Mouse (Mus musculus) hindbrain, embryonic 14.5 days (tissue): ENCODE results near the gene Sacs. TPM values are rescaled to one million over a fixed set of nuclear protein-coding genes. Genes with fewer than 3 reads are reported as not detected.
A peak's percentile ranks its signal among the peaks of the same experiment; 100 is the strongest.

ENCODE experiments used
- ATAC-seq: fragments of 200-750 bp; cut with Nextera tagmentation; 2 replicates; pipeline ENCODE4 v1.8.0; 2017; ENCODE audit warnings: moderate number of reproducible peaks, mild to moderate bottlenecking, moderate TSS enrichment, moderate library complexity; ENCODE audit not compliant: low FRiP score
- DNase-seq: peaks from one replicate; pipeline ENCODE4 v3.0.0-alpha.2; 2015; ENCODE audit warnings: low spot score
- H3K27ac ChIP-seq: fragments of 300-500 bp; sonication (generic); 2 replicates; pipeline ENCODE4 v1.5.1; 2014; ENCODE audit warnings: mild to moderate bottlenecking, moderate library complexity
- H3K27me3 ChIP-seq: fragments of 300-500 bp; sonication (generic); 2 replicates; pipeline ENCODE4 v1.6.1; 2014; ENCODE audit warnings: mild to moderate bottlenecking, low read length, mixed read lengths; ENCODE audit not compliant: control insufficient read depth, insufficient read depth
- H3K36me3 ChIP-seq: fragments of 300-500 bp; sonication (generic); replicated peaks from 2 replicates; pipeline ENCODE4 v1.6.1; 2014; ENCODE audit not compliant: control insufficient read depth, insufficient read depth
- H3K4me1 ChIP-seq: fragments of 300-500 bp; sonication (generic); replicated peaks from 2 replicates; pipeline ENCODE4 v1.6.1; 2014; ENCODE audit warnings: antibody characterized with exemption, low read length, mixed read lengths; ENCODE audit not compliant: control insufficient read depth, insufficient read depth
- H3K4me2 ChIP-seq: fragments of 300-500 bp; sonication (generic); replicated peaks from 2 replicates; pipeline ENCODE4 v1.6.1; 2014; ENCODE audit warnings: mild to moderate bottlenecking, moderate library complexity
- H3K4me3 ChIP-seq: fragments of 300-500 bp; sonication (generic); replicated peaks from 2 replicates; pipeline ENCODE4 v1.5.1; 2014; ENCODE audit warnings: mild to moderate bottlenecking, low read length
- H3K9ac ChIP-seq: fragments of 300-500 bp; sonication (generic); 2 replicates; pipeline ENCODE4 v1.6.1; 2014
- H3K9me3 ChIP-seq: fragments of 300-500 bp; sonication (generic); 2 replicates; pipeline ENCODE4 v1.6.1; 2016; ENCODE audit warnings: low read length; ENCODE audit not compliant: control insufficient read depth
- WGBS: fragments of 180-500 bp; shearing (Covaris S2); extraction: QIAGEN DNeasy Blood & Tissue Kit; methylation state at CpG from one replicate; pipeline ENCODE4 v1.1.7; 2014; 5-methylcytosine and 5-hydroxymethylcytosine counted together
- polyA plus RNA-seq: library from polyadenylated mRNA; unstranded; fragments of >200 nt; fragmentation: Nextera tagmentation; extraction: Ambion mirVana; gene quantifications from 2 replicates; pipeline ENCODE4 v1.2.1, GENCODE M21; 2014

Gene Sacs
- polyA plus RNA-seq, 1 experiment from 2014 or later: 12.6 TPM

- H3K4me1 ChIP-seq: no peaks in the 10 kb centered on the region
- no peak overlapping the region for H3K27ac ChIP-seq
- peaks cover 8% of the 10 kb centered on the region for H3K9me3 ChIP-seq
- DNase-seq: no peak
- 80% methylated on average over 3 of the region's 3 CpGs for WGBS
- H3K4me2 ChIP-seq: no peak overlapping the region
- no peaks in the 10 kb centered on the region for H3K36me3 ChIP-seq
- no peak overlapping the region for H3K9ac ChIP-seq
- no peak for ATAC-seq
- no peak overlapping the region for H3K4me3 ChIP-seq
- H3K27me3 ChIP-seq: no peaks in the 10 kb centered on the region
Observed at GRCm38 (mm10) chr14:61246444-61246843, 108.2 kb downstream of the Sacs start.

GRCm38 (mm10) chr14:61252596-61253388 lies 114.5 kb downstream of the Sacs start:
- Histone ChIP-seq H3K9ac (no peak overlapping the region), H3K27ac (no peak overlapping the region), H3K27me3 (no peaks in the 10 kb centered on the region), H3K4me1 (no peaks in the 10 kb centered on the region), H3K9me3 (peaks cover 7% of the 10 kb centered on the region), H3K4me3 (no peak overlapping the region), H3K36me3 (no peaks in the 10 kb centered on the region), H3K4me2 (no peak overlapping the region)
- ATAC-seq (no peak), DNase-seq (no peak)
- 90% methylated on average over 15 of the region's 15 CpGs for WGBS

- H3K9ac ChIP-seq: no peak within 1 kb of the TSS
- H3K9me3 ChIP-seq: no peaks in the 10 kb centered on the region
- H3K36me3 ChIP-seq: no peaks in the 10 kb centered on the region
- H3K4me1 ChIP-seq: no peaks in the 10 kb centered on the region
- no peaks in the 10 kb centered on the region for H3K27me3 ChIP-seq
- H3K27ac ChIP-seq: no peak within 1 kb of the TSS
- no peak within 1 kb of the TSS for H3K4me2 ChIP-seq
- H3K4me3 ChIP-seq: no peak within 1 kb of the TSS
- DNase-seq (no peak), ATAC-seq (no peak)
- 71% methylated on average over 11 of the region's 11 CpGs for WGBS
Observed at GRCm38 (mm10) chr14:61258352-61258751, 120.1 kb downstream of the Sacs start, which contains the start of gene Sgcg. TSS of gene Sgcg (minus strand) at chr14:61258490.

- no peak overlapping the region for H3K27ac ChIP-seq
- no peaks in the 10 kb centered on the region for H3K27me3 ChIP-seq
- no peaks in the 10 kb centered on the region for H3K36me3 ChIP-seq
- H3K9me3 ChIP-seq: no peaks in the 10 kb centered on the region
- DNase-seq: no peak
- H3K4me1 ChIP-seq: no peaks in the 10 kb centered on the region
- 73% methylated on average over 3 of the region's 3 CpGs for WGBS
- ATAC-seq: no peak
- no peak overlapping the region for H3K4me2 ChIP-seq
- no peak overlapping the region for H3K4me3 ChIP-seq
- H3K9ac ChIP-seq: no peak overlapping the region
Observed at GRCm38 (mm10) chr14:61259084-61259483, 120.8 kb downstream of the Sacs start.

GRCm38 (mm10) chr14:61267908-61268475 lies 129.7 kb downstream of the Sacs start:
- ATAC-seq (no peak), DNase-seq (no peak)
- Histone ChIP-seq H3K4me1 (no peaks in the 10 kb centered on the region), H3K9ac (no peak overlapping the region), H3K27me3 (peaks cover 7% of the 10 kb centered on the region; the same call in 1 of the 2 replicates), H3K9me3 (0 out of 2 replicates have a peak, but pooled peaks cover 7% of the 10 kb centered on the region), H3K36me3 (no peaks in the 10 kb centered on the region), H3K4me2 (no peak overlapping the region), H3K4me3 (no peak overlapping the region), H3K27ac (no peak overlapping the region)
- 49% methylated on average over 5 of the region's 5 CpGs for WGBS

GRCm38 (mm10) chr14:61274414-61275198 lies 136.3 kb downstream of the Sacs start:
- Histone ChIP-seq H3K4me2 (peak overlapping the region; percentile 41), H3K4me1 (no peaks in the 10 kb centered on the region), H3K9me3 (no peaks in the 10 kb centered on the region), H3K4me3 (peak overlapping the region; percentile 13), H3K27me3 (peaks cover 34% of the 10 kb centered on the region), H3K36me3 (no peaks in the 10 kb centered on the region), H3K9ac (no peak overlapping the region), H3K27ac (no peak overlapping the region)
- no peak for DNase-seq
- no peak for ATAC-seq
- WGBS: 12% methylated on average over 38 of the region's 38 CpGs

GRCm38 (mm10) chr14:61277285-61277684 lies 139.0 kb downstream of the Sacs start:
- Histone ChIP-seq H3K9me3 (no peaks in the 10 kb centered on the region), H3K4me2 (no peak overlapping the region), H3K27ac (no peak overlapping the region), H3K9ac (no peak overlapping the region), H3K27me3 (peaks cover 34% of the 10 kb centered on the region), H3K4me3 (no peak overlapping the region), H3K36me3 (no peaks in the 10 kb centered on the region), H3K4me1 (no peaks in the 10 kb centered on the region)
- ATAC-seq: no peak
- WGBS: 48% methylated on average over 1 of the region's 1 CpGs
- DNase-seq: no peak

GRCm38 (mm10) chr14:61278676-61279300 lies 140.5 kb downstream of the Sacs start:
- 81% methylated on average over 7 of the region's 7 CpGs for WGBS

More at GRCm38 (mm10) chr14:61278676-61279300, 140.5 kb downstream of the Sacs start:
- peaks cover 20% of the 10 kb centered on the region for H3K27me3 ChIP-seq
- H3K9ac ChIP-seq: no peak overlapping the region
- H3K27ac ChIP-seq: no peak overlapping the region
- no peak overlapping the region for H3K4me3 ChIP-seq
- ATAC-seq (no peak), DNase-seq (no peak)
- no peak overlapping the region for H3K4me2 ChIP-seq
- H3K36me3 ChIP-seq: no peaks in the 10 kb centered on the region
- H3K4me1 ChIP-seq: no peaks in the 10 kb centered on the region
- no peaks in the 10 kb centered on the region for H3K9me3 ChIP-seq
